8 mouse cellular contexts compared by ENCODE assay signal in genomic region chrX:166660715-166661042, GRCm38 (mm10).
DNase-seq lines count a peak whose midpoint lies in the region; ATAC-seq lines count a peak whose summit lies in the region.

No protein-coding gene starts in this region.

- H3K9me3 ChIP-seq in kidney, embryonic 14.5 days (ENCODE audit: control insufficient read depth, low read length): no peaks in the 10 kb centered on the region
- no peaks in the 10 kb centered on the region for H3K9me3 ChIP-seq in midbrain, embryonic 11.5 days (ENCODE audit: control insufficient read depth, low read length)

- no peaks in the 10 kb centered on the region for H3K36me3 ChIP-seq in kidney, embryonic 14.5 days (ENCODE audit: control insufficient read depth, insufficient read depth, low read length)
- H3K36me3 ChIP-seq in midbrain, embryonic 11.5 days (ENCODE audit: control insufficient read depth, insufficient read depth, low read length): no peaks in the 10 kb centered on the region

- H3K9ac ChIP-seq in kidney, embryonic 14.5 days (ENCODE audit: low read depth, low read length): no peak overlapping the region
- no peak overlapping the region for H3K9ac ChIP-seq in midbrain, embryonic 11.5 days (ENCODE audit: low read length)

- H3K27me3 ChIP-seq in kidney, embryonic 14.5 days (ENCODE audit: control insufficient read depth, insufficient read depth, low read length): no peaks in the 10 kb centered on the region
- H3K27me3 ChIP-seq in midbrain, embryonic 11.5 days (ENCODE audit: control insufficient read depth, insufficient read depth, low read length): peaks cover 6% of the 10 kb centered on the region; the same call in 1 of the 2 replicates

- H3K4me1 ChIP-seq in kidney, embryonic 14.5 days (ENCODE audit: control insufficient read depth, insufficient read depth, low read length): no peaks in the 10 kb centered on the region
- H3K4me1 ChIP-seq in midbrain, embryonic 11.5 days (ENCODE audit: control insufficient read depth, insufficient read depth, low read length): peaks cover 2% of the 10 kb centered on the region; the same call in 1 of the 2 replicates

- no peak overlapping the region for H3K4me2 ChIP-seq in kidney, embryonic 14.5 days (replicated peaks; ENCODE audit: low read depth, low read length)
- H3K4me2 ChIP-seq in midbrain, embryonic 11.5 days: no peak overlapping the region

- no peak for DNase-seq in kidney, adult 18-20 months
- peak; percentile 69 for DNase-seq in CD4-positive helper T cell, adult 2 months (ENCODE audit: low read depth, low spot score)
- peak; percentile 3 for DNase-seq in c-Kit-negative CD71-positive TER-119-positive erythroid progenitor cells, embryonic 14.5 days (ENCODE audit: low read depth, low spot score)
- DNase-seq in midbrain, embryonic 11.5 days (ENCODE audit: low spot score, missing footprints): no peak
- no peak for DNase-seq in ovary, postnatal 10 days (ENCODE audit: low spot score)
- DNase-seq in gastrocnemius, postnatal 25 days: no peak

- WGBS in kidney, embryonic 14.5 days: 35% methylated on average over 6 of the region's 6 CpGs
- 33% methylated on average over 6 of the region's 6 CpGs for WGBS in midbrain, embryonic 11.5 days

- H3K27ac ChIP-seq in kidney, embryonic 14.5 days (ENCODE audit: low read depth, low read length): no peak overlapping the region
- no peak overlapping the region; the same call in 1 of the 2 replicates for H3K27ac ChIP-seq in midbrain, embryonic 11.5 days (ENCODE audit: low read depth, low read length)

- peak; percentile 62; the same call in 1 of the 2 replicates for ATAC-seq in kidney, embryonic 14.5 days (ENCODE audit: low FRiP score, low TSS enrichment)
- peak; percentile 54 for ATAC-seq in inflammation-experienced regulatory T-cells, adult 6 months
- ATAC-seq in midbrain, embryonic 11.5 days (ENCODE audit: low FRiP score): peak; percentile 49; the same call in 1 of the 2 replicates

- no peak overlapping the region for H3K4me3 ChIP-seq in kidney, embryonic 14.5 days (ENCODE audit: low read length)
- no peak overlapping the region for H3K4me3 ChIP-seq in midbrain, embryonic 11.5 days (ENCODE audit: low read depth, low read length)

Comparison
In these comparisons a context has a peak if more than half of its experiments do, and no peak if none do; other contexts are left out.
1. DNase-seq: peak in CD4-positive helper T cell, adult 2 months (single experiment) and c-Kit-negative CD71-positive TER-119-positive erythroid progenitor cells, embryonic 14.5 days (single experiment); none in kidney, adult 18-20 months (single experiment), midbrain, embryonic 11.5 days (single experiment), ovary, postnatal 10 days (single experiment) and gastrocnemius, postnatal 25 days (single experiment).
2. Peak in every context shown above with its lines, with median percentiles within 50 percentile points of each other: ATAC-seq.